Mouse (Mus musculus) kidney, adult 9 months (tissue): ENCODE measurements around the gene Frem1.

Experiments
- DNase-seq: peaks from one replicate; pipeline ENCODE4 v3.0.0; 2022

Gene Frem1

GRCm38 (mm10) chr4:82918625-82919024 is 133.5 kb downstream of the Frem1 start:
- no peak for DNase-seq

GRCm38 (mm10) chr4:82916678-82917050 is 135.5 kb downstream of the Frem1 start:
- DNase-seq = no peak

GRCm38 (mm10) chr4:82916003-82916677 is 136.0 kb downstream of the Frem1 start:
- no peak for DNase-seq

- no peak for DNase-seq
These were observed 136.6 kb downstream of the Frem1 start for GRCm38 (mm10) chr4:82915576-82915975.

- DNase-seq = no peak
These were observed 137.5 kb downstream of the Frem1 start for GRCm38 (mm10) chr4:82914601-82915143.

GRCm38 (mm10) chr4:82895227-82895626 is 156.9 kb downstream of the Frem1 start:
- no peak for DNase-seq

- DNase-seq = no peak
These were observed 159.9 kb downstream of the Frem1 start for GRCm38 (mm10) chr4:82892247-82892646.

- DNase-seq = no peak
These were observed 160.6 kb downstream of the Frem1 start for GRCm38 (mm10) chr4:82891566-82891965.

GRCm38 (mm10) chr4:82891049-82891448 is 161.1 kb downstream of the Frem1 start:
- no peak for DNase-seq

GRCm38 (mm10) chr4:82890585-82890984 is 161.6 kb downstream of the Frem1 start:
- DNase-seq = no peak

GRCm38 (mm10) chr4:82886148-82886547 is 166.0 kb downstream of the Frem1 start:
- no peak for DNase-seq

GRCm38 (mm10) chr4:82885535-82885913 is 166.6 kb downstream of the Frem1 start:
- no peak for DNase-seq

GRCm38 (mm10) chr4:82884636-82885534 is 167.3 kb downstream of the Frem1 start, which contains the start of gene Cer1:
Cer1 (minus strand) TSS chr4:82885148.
- no peak for DNase-seq

GRCm38 (mm10) chr4:82882500-82882899 is 169.6 kb downstream of the Frem1 start:
- DNase-seq = no peak

- no peak for DNase-seq
These were observed 170.8 kb downstream of the Frem1 start for GRCm38 (mm10) chr4:82881366-82881765.

- no peak for DNase-seq
These were observed 171.9 kb downstream of the Frem1 start for GRCm38 (mm10) chr4:82880243-82880642.

- no peak for DNase-seq
These were observed 173.0 kb downstream of the Frem1 start for GRCm38 (mm10) chr4:82879152-82879551.

GRCm38 (mm10) chr4:82876656-82877055 is 175.5 kb downstream of the Frem1 start:
- DNase-seq = no peak

GRCm38 (mm10) chr4:82875532-82875931 is 176.6 kb downstream of the Frem1 start:
- DNase-seq = no peak

- DNase-seq = peak; percentile 56
These were observed 177.3 kb downstream of the Frem1 start for GRCm38 (mm10) chr4:82874791-82875190.

GRCm38 (mm10) chr4:82872548-82872947 is 179.6 kb downstream of the Frem1 start:
- DNase-seq = no peak

GRCm38 (mm10) chr4:82872121-82872520 is 180.0 kb downstream of the Frem1 start:
- no peak for DNase-seq

- DNase-seq = no peak
These were observed 181.2 kb downstream of the Frem1 start for GRCm38 (mm10) chr4:82870931-82871330.
